Mouse (Mus musculus) intestine, postnatal 0 days (tissue): ENCODE data around the gene Nell2. TPM values are rescaled to one million over a fixed set of nuclear protein-coding genes. Genes with fewer than 3 reads are reported as not detected.

Experiments used
- ATAC-seq: fragments of 200-750 bp; cut with Nextera tagmentation; 2 replicates; pipeline ENCODE4 v1.8.0; 2017; ENCODE audit warnings: mild to moderate bottlenecking, moderate TSS enrichment, moderate library complexity
- H3K27ac ChIP-seq: fragments of 300-500 bp; sonication (generic); 2 replicates; pipeline ENCODE4 v1.5.1; 2014; ENCODE audit warnings: mild to moderate bottlenecking, low read depth, low read length, moderate library complexity
- H3K27me3 ChIP-seq: fragments of 300-500 bp; sonication (generic); replicated peaks from 2 replicates; pipeline ENCODE4 v1.6.1; 2014; ENCODE audit warnings: low read length, mixed read lengths; ENCODE audit not compliant: control insufficient read depth, insufficient read depth
- H3K36me3 ChIP-seq: fragments of 300-500 bp; sonication (generic); 2 replicates; pipeline ENCODE4 v1.6.1; 2014; ENCODE audit warnings: mild to moderate bottlenecking, moderate library complexity; ENCODE audit not compliant: control insufficient read depth, insufficient read depth
- H3K4me1 ChIP-seq: fragments of 300-500 bp; sonication (generic); replicated peaks from 2 replicates; pipeline ENCODE4 v1.6.1; 2014; ENCODE audit warnings: antibody characterized with exemption, low read length, mixed read lengths; ENCODE audit not compliant: control insufficient read depth, insufficient read depth
- H3K4me2 ChIP-seq: fragments of 300-500 bp; sonication (generic); replicated peaks from 2 replicates; pipeline ENCODE4 v1.6.1; 2014; ENCODE audit warnings: low read depth, mild to moderate bottlenecking, moderate library complexity
- H3K4me3 ChIP-seq: fragments of 300-500 bp; sonication (generic); 2 replicates; pipeline ENCODE4 v1.5.1; 2014; ENCODE audit warnings: low read depth, low read length
- H3K9ac ChIP-seq: fragments of 300-500 bp; sonication (generic); 2 replicates; pipeline ENCODE4 v1.6.1; 2014; ENCODE audit warnings: mild to moderate bottlenecking, low read depth, low read length
- H3K9me3 ChIP-seq: fragments of 300-500 bp; sonication (generic); 2 replicates; pipeline ENCODE4 v1.6.1; 2016; ENCODE audit warnings: mixed run types; ENCODE audit not compliant: control insufficient read depth
- CTCF ChIP-seq: sonication (generic); IDR thresholded peaks from 2 replicates; pipeline ENCODE4 v1.5.1; 2016; ENCODE audit warnings: low read depth, mild to moderate bottlenecking, control low read depth, antibody characterized with exemption, moderate library complexity
- WGBS: fragments of 180-500 bp; shearing (Covaris S2); extraction: QIAGEN DNeasy Blood & Tissue Kit; methylation state at CpG from one replicate; pipeline ENCODE4 v1.1.7; 2014; 5-methylcytosine and 5-hydroxymethylcytosine counted together
- polyA plus RNA-seq: library from polyadenylated mRNA; unstranded; fragments of >200 nt; fragmentation: Nextera tagmentation; extraction: Ambion mirVana; gene quantifications from 2 replicates; pipeline ENCODE4 v1.2.1, GENCODE M21; 2015

Nell2 gene
- polyA plus RNA-seq, 1 experiment from 2014 or later = 4.9 TPM

- Histone ChIP-seq H3K9ac (no peak overlapping the region), H3K36me3 (no peaks in the 10 kb centered on the region), H3K4me3 (no peak overlapping the region), H3K4me2 (no peak overlapping the region), H3K27ac (no peak overlapping the region), H3K27me3 (no peaks in the 10 kb centered on the region), H3K9me3 (no peaks in the 10 kb centered on the region), H3K4me1 (no peaks in the 10 kb centered on the region)
- 74% methylated on average over 4 of the region's 4 CpGs for WGBS
- TF ChIP-seq CTCF = no peak
- ATAC-seq = no peak
Observed at GRCm38 (mm10) chr15:95388950-95389349, 139.4 kb downstream of the Nell2 start.

GRCm38 (mm10) chr15:95380859-95381258 lies 147.5 kb downstream of the Nell2 start:
- Histone ChIP-seq H3K4me1 (no peaks in the 10 kb centered on the region), H3K27me3 (no peaks in the 10 kb centered on the region), H3K9me3 (no peaks in the 10 kb centered on the region), H3K36me3 (no peaks in the 10 kb centered on the region), H3K4me3 (no peak overlapping the region), H3K27ac (no peak overlapping the region), H3K4me2 (no peak overlapping the region), H3K9ac (no peak overlapping the region)
- 46% methylated on average over 2 of the region's 2 CpGs for WGBS
- ATAC-seq = no peak
- no peak for TF ChIP-seq CTCF

- H3K27me3 ChIP-seq = no peaks in the 10 kb centered on the region
- whole genome bisulfite sequencing = 74% methylated on average over 16 of the region's 16 CpGs
- H3K36me3 ChIP-seq = no peaks in the 10 kb centered on the region
- no peak for TF ChIP-seq CTCF
- H3K4me3 ChIP-seq = no peak overlapping the region
- H3K9ac ChIP-seq = no peak overlapping the region
- no peaks in the 10 kb centered on the region for H3K9me3 ChIP-seq
- no peak for ATAC-seq
- no peak overlapping the region for H3K4me2 ChIP-seq
- H3K27ac ChIP-seq = no peak overlapping the region
- H3K4me1 ChIP-seq = no peaks in the 10 kb centered on the region
Observed at GRCm38 (mm10) chr15:95370720-95371395, 157.5 kb downstream of the Nell2 start.

DNA sequence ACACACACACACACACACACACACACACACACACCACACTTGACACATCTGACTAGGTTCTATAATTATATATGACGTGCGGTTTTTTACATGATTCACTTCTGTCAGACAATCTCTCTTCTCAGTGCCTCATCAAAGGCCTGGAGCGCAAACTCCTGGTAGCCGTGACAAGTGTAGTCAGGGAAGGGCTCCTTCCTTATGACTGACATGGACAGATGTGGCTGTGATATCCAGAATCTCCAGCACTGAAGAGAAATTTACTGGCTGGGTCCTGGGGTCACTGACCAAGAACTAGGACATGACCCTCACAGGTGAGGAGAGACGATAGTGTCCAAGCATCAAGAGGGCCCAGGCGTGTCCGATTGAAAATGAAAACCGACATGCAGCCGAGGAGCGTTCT lies 160.2 kb downstream of the Nell2 start:
- Histone ChIP-seq H3K36me3 (no peaks in the 10 kb centered on the region), H3K4me3 (no peak overlapping the region), H3K27ac (no peak overlapping the region), H3K4me2 (no peak overlapping the region), H3K4me1 (no peaks in the 10 kb centered on the region), H3K9me3 (no peaks in the 10 kb centered on the region), H3K9ac (no peak overlapping the region), H3K27me3 (no peaks in the 10 kb centered on the region)
- ATAC-seq = no peak
- TF ChIP-seq CTCF = no peak
- 91% methylated on average over 10 of the region's 10 CpGs for WGBS

DNA sequence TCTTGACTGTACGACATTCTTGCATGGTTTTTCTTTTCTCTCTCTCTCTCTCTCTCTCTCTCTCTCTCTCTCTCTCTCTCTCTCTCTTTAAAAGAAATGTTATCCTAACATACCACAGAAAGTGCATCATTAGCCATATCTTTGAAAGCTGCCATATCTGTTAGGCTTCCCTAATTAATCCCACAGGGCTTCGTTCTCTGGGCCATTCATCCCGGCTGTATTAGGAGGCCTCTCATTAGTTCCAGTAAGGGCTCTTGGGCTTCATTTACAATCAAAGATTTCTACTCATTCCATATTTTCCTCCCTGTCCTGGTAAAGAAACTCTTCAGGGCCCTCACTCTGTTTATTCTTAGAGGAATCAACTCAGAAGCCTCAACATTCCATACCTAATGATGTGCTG lies 161.9 kb downstream of the Nell2 start:
- no peak overlapping the region for H3K4me2 ChIP-seq
- TF ChIP-seq CTCF = no peak
- no peak overlapping the region for H3K9ac ChIP-seq
- 80% methylated on average over 3 of the region's 3 CpGs for WGBS
- H3K27me3 ChIP-seq = no peaks in the 10 kb centered on the region
- H3K9me3 ChIP-seq = no peaks in the 10 kb centered on the region
- no peak for ATAC-seq
- no peak overlapping the region for H3K4me3 ChIP-seq
- H3K27ac ChIP-seq = no peak overlapping the region
- no peaks in the 10 kb centered on the region for H3K4me1 ChIP-seq
- no peaks in the 10 kb centered on the region for H3K36me3 ChIP-seq

- H3K36me3 ChIP-seq = no peaks in the 10 kb centered on the region
- H3K27me3 ChIP-seq = no peaks in the 10 kb centered on the region
- H3K4me3 ChIP-seq = no peak overlapping the region
- TF ChIP-seq CTCF = no peak
- no peak overlapping the region for H3K9ac ChIP-seq
- no peak overlapping the region for H3K4me2 ChIP-seq
- ATAC-seq = no peak
- no peaks in the 10 kb centered on the region for H3K4me1 ChIP-seq
- H3K27ac ChIP-seq = no peak overlapping the region
- WGBS = 91% methylated on average over 1 of the region's 1 CpGs
- no peaks in the 10 kb centered on the region for H3K9me3 ChIP-seq
Observed at GRCm38 (mm10) chr15:95354806-95355205, 173.6 kb downstream of the Nell2 start.
